Mouse (Mus musculus): Measurements from ENCODE around the gene Olfr1369-ps1. TPM values are rescaled to one million over a fixed set of nuclear protein-coding genes. Genes with fewer than 3 reads are reported as not detected.
A peak's percentile ranks its signal among the peaks of the same experiment; 100 is the strongest.
"Not testable (repeated sequence)": the region's sequence is repeated elsewhere in the genome, so short reads cannot be mapped to it uniquely, and the experiment has no call there.

Gene Olfr1369-ps1
- 0.06 TPM in 1 of 2 replicates, not detected in the other for polyA plus RNA-seq (2015; fragmentation: Nextera tagmentation; extraction: Ambion mirVana)

GRCm38 (mm10) chr13:21111183-21111582 is at the start of gene Olfr1369-ps1:
TSS of gene Olfr1369-ps1 (plus strand) at chr13:21111483.
- H3K27ac ChIP-seq; ATAC-seq (ENCODE audit: low FRiP score, low read depth); H3K36me3 ChIP-seq; H3K9me3 ChIP-seq; H3K4me3 ChIP-seq; H3K9ac ChIP-seq; H3K27me3 ChIP-seq; H3K4me2 ChIP-seq (replicated peaks); H3K4me1 ChIP-seq: not testable (repeated sequence)
- WGBS: 80% methylated on average over 3 of the region's 3 CpGs

- no peak overlapping the region for H3K4me3 ChIP-seq
- ATAC-seq (ENCODE audit: low FRiP score, low read depth): no peak
- H3K36me3 ChIP-seq: no peaks in the 10 kb centered on the region
- 85% methylated on average over 2 of the region's 2 CpGs for WGBS
- H3K27me3 ChIP-seq: no peaks in the 10 kb centered on the region
- H3K4me1 ChIP-seq: no peaks in the 10 kb centered on the region
- no peaks in the 10 kb centered on the region for H3K9me3 ChIP-seq
- no peak overlapping the region for H3K9ac ChIP-seq
- no peak overlapping the region for H3K4me2 ChIP-seq (replicated peaks)
- no peak overlapping the region for H3K27ac ChIP-seq
These were observed 45.3 kb upstream of the Olfr1369-ps1 start for GRCm38 (mm10) chr13:21066021-21066420.

- no peaks in the 10 kb centered on the region for H3K27me3 ChIP-seq
- no peaks in the 10 kb centered on the region for H3K9me3 ChIP-seq
- H3K36me3 ChIP-seq: no peaks in the 10 kb centered on the region
- 75% methylated on average over 3 of the region's 3 CpGs for WGBS
- ATAC-seq (ENCODE audit: low FRiP score, low read depth): no peak
- H3K4me3 ChIP-seq: no peak within 1 kb of the TSS
- no peak within 1 kb of the TSS for H3K9ac ChIP-seq
- no peak within 1 kb of the TSS for H3K27ac ChIP-seq
- no peaks in the 10 kb centered on the region for H3K4me1 ChIP-seq
- H3K4me2 ChIP-seq (replicated peaks): no peak within 1 kb of the TSS
These were observed 36.4 kb upstream of the Olfr1369-ps1 start, which contains the start of gene Olfr1370 for GRCm38 (mm10) chr13:21074847-21075246. TSS of gene Olfr1370 (minus strand) at chr13:21074947.

GRCm38 (mm10) chr13:21082686-21083085 is 28.6 kb upstream of the Olfr1369-ps1 start:
- no peak for ATAC-seq (ENCODE audit: low FRiP score, low read depth)
- Histone ChIP-seq H3K27me3 (no peaks in the 10 kb centered on the region), H3K4me2 (replicated peaks) (no peak overlapping the region), H3K4me3 (no peak overlapping the region), H3K36me3 (no peaks in the 10 kb centered on the region), H3K4me1 (no peaks in the 10 kb centered on the region), H3K9ac (no peak overlapping the region), H3K27ac (no peak overlapping the region), H3K9me3 (no peaks in the 10 kb centered on the region)
- WGBS: 72% methylated on average over 2 of the region's 2 CpGs

- Histone ChIP-seq H3K4me2 (replicated peaks) (no peak overlapping the region), H3K4me1 (no peaks in the 10 kb centered on the region), H3K9me3 (no peaks in the 10 kb centered on the region), H3K9ac (no peak overlapping the region), H3K27ac (no peak overlapping the region), H3K4me3 (no peak overlapping the region), H3K36me3 (no peaks in the 10 kb centered on the region), H3K27me3 (no peaks in the 10 kb centered on the region)
- 98% methylated on average over 3 of the region's 3 CpGs for WGBS
- 0 out of 2 replicates have a peak, but pooled peaks have one; percentile 15 for ATAC-seq (ENCODE audit: low FRiP score, low read depth)
These were observed 1.5 kb upstream of the Olfr1369-ps1 start for GRCm38 (mm10) chr13:21109759-21110158.

- ATAC-seq (ENCODE audit: low FRiP score, low read depth): no peak
These were observed 842 bp upstream of the Olfr1369-ps1 start for GRCm38 (mm10) chr13:21110441-21110840.

GRCm38 (mm10) chr13:21114121-21114520 is 2.8 kb downstream of the Olfr1369-ps1 start:
- Histone ChIP-seq H3K4me3 (no peak overlapping the region), H3K27me3 (no peaks in the 10 kb centered on the region), H3K36me3 (no peaks in the 10 kb centered on the region), H3K9ac (no peak overlapping the region), H3K9me3 (no peaks in the 10 kb centered on the region), H3K4me2 (replicated peaks) (no peak overlapping the region), H3K4me1 (no peaks in the 10 kb centered on the region), H3K27ac (no peak overlapping the region)
- WGBS: 82% methylated on average over 4 of the region's 4 CpGs
- ATAC-seq (ENCODE audit: low FRiP score, low read depth): no peak

More at GRCm38 (mm10) chr13:21110441-21110840, 842 bp upstream of the Olfr1369-ps1 start:
- Histone ChIP-seq H3K36me3 (no peaks in the 10 kb centered on the region), H3K4me2 (replicated peaks) (no peak overlapping the region), H3K27ac (no peak overlapping the region), H3K9ac (no peak overlapping the region), H3K9me3 (no peaks in the 10 kb centered on the region), H3K27me3 (no peaks in the 10 kb centered on the region), H3K4me1 (no peaks in the 10 kb centered on the region), H3K4me3 (no peak overlapping the region)
- WGBS: 91% methylated on average over 6 of the region's 6 CpGs

- not testable (repeated sequence) for ATAC-seq (ENCODE audit: low FRiP score, low read depth); H3K27ac ChIP-seq; H3K9ac ChIP-seq; H3K27me3 ChIP-seq; H3K4me2 ChIP-seq (replicated peaks); H3K36me3 ChIP-seq; H3K4me3 ChIP-seq; H3K4me1 ChIP-seq; H3K9me3 ChIP-seq
- WGBS: 79% methylated on average over 3 of the region's 3 CpGs
These were observed 18.1 kb downstream of the Olfr1369-ps1 start, which contains the start of gene Olfr263 for GRCm38 (mm10) chr13:21129339-21129738. TSS of gene Olfr263 (plus strand) at chr13:21129639.

GRCm38 (mm10) chr13:21142421-21142820 is 31.1 kb downstream of the Olfr1369-ps1 start:
- H3K9me3 ChIP-seq: no peaks in the 10 kb centered on the region
- no peak overlapping the region for H3K4me2 ChIP-seq (replicated peaks)
- no peak overlapping the region for H3K4me3 ChIP-seq
- 43% methylated on average over 8 of the region's 8 CpGs for WGBS
- no peak overlapping the region for H3K27ac ChIP-seq
- H3K9ac ChIP-seq: no peak overlapping the region
- no peak for ATAC-seq (ENCODE audit: low FRiP score, low read depth)
- no peaks in the 10 kb centered on the region for H3K36me3 ChIP-seq
- no peaks in the 10 kb centered on the region for H3K27me3 ChIP-seq
- H3K4me1 ChIP-seq: no peaks in the 10 kb centered on the region

GRCm38 (mm10) chr13:21145767-21146166 is 34.5 kb downstream of the Olfr1369-ps1 start, which contains the start of gene Olfr1368:
TSS of gene Olfr1368 (minus strand) at chr13:21145867.
- no peak for ATAC-seq (ENCODE audit: low FRiP score, low read depth)
- H3K27me3 ChIP-seq: no peaks in the 10 kb centered on the region
- no peaks in the 10 kb centered on the region for H3K4me1 ChIP-seq
- WGBS: 74% methylated on average over 4 of the region's 4 CpGs
- no peak within 1 kb of the TSS for H3K27ac ChIP-seq
- H3K4me3 ChIP-seq: no peak within 1 kb of the TSS
- H3K9me3 ChIP-seq: no peaks in the 10 kb centered on the region
- H3K4me2 ChIP-seq (replicated peaks): no peak within 1 kb of the TSS
- no peak within 1 kb of the TSS for H3K9ac ChIP-seq
- H3K36me3 ChIP-seq: no peaks in the 10 kb centered on the region

- H3K27me3 ChIP-seq: no peaks in the 10 kb centered on the region; the same call in 1 of the 2 replicates
- 82% methylated on average over 5 of the region's 5 CpGs for WGBS
- no peak overlapping the region for H3K9ac ChIP-seq
- no peak overlapping the region for H3K27ac ChIP-seq
- H3K36me3 ChIP-seq: no peaks in the 10 kb centered on the region
- H3K4me1 ChIP-seq: 0 out of 2 replicates have a peak, but pooled peaks cover 5% of the 10 kb centered on the region
- H3K4me3 ChIP-seq: no peak overlapping the region
- ATAC-seq (ENCODE audit: low FRiP score, low read depth): no peak
- no peak overlapping the region for H3K4me2 ChIP-seq (replicated peaks)
- no peaks in the 10 kb centered on the region for H3K9me3 ChIP-seq
These were observed 44.6 kb downstream of the Olfr1369-ps1 start for GRCm38 (mm10) chr13:21155888-21156287.

GRCm38 (mm10) chr13:21158071-21158470 is 46.8 kb downstream of the Olfr1369-ps1 start:
- H3K36me3 ChIP-seq: no peaks in the 10 kb centered on the region
- H3K9me3 ChIP-seq: no peaks in the 10 kb centered on the region
- no peak overlapping the region; the same call in 1 of the 2 replicates for H3K9ac ChIP-seq
- 7% methylated on average over 9 of the region's 9 CpGs for WGBS
- H3K4me1 ChIP-seq: 0 out of 2 replicates have a peak, but pooled peaks cover 5% of the 10 kb centered on the region
- H3K27ac ChIP-seq: no peak overlapping the region
- peak overlapping the region; percentile 64 for H3K4me3 ChIP-seq
- H3K27me3 ChIP-seq: no peaks in the 10 kb centered on the region; the same call in 1 of the 2 replicates
- peak overlapping the region; percentile 96 for H3K4me2 ChIP-seq (replicated peaks)
- ATAC-seq (ENCODE audit: low FRiP score, low read depth): no peak
